Mouse (Mus musculus): ENCODE measurements around the gene Olfr45. TPM values are rescaled to one million over a fixed set of nuclear protein-coding genes. Genes with fewer than 3 reads are reported as not detected.
"Not testable (repeated sequence)": the region's sequence is repeated elsewhere in the genome, so short reads cannot be mapped to it uniquely, and the experiment has no call there.

The Olfr45 gene
- total RNA-seq (2021) = not detected
- long read RNA-seq, experiment 1 = 0 reads
- long read RNA-seq, experiment 2 = 0 reads

DNA sequence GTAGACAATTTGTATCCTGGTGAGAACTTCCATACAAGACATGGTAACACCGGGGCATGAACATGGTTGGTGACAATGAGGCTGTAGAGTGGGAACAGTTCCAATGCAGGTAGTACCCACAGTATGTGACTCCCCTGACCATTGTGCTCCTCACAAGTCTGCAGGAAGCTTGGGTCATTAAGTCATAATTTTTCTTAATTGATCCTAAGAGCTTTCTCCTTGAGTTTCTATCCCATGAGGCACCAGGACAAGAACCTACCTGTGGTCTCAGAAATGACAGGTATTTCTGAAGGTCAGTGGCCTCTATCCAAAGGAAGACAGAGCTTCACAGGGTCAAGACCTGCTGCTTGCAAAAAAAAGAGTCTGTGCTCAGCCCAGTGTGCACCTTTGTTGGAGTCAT is at the start of gene Olfr45:
TSS of gene Olfr45 (plus strand) at position 301 of the 400 bp plus-strand sequence.
- intact Hi-C loops (cut with DNase I; ENCODE audit: low total_unique reads) = no loop called here

DNA sequence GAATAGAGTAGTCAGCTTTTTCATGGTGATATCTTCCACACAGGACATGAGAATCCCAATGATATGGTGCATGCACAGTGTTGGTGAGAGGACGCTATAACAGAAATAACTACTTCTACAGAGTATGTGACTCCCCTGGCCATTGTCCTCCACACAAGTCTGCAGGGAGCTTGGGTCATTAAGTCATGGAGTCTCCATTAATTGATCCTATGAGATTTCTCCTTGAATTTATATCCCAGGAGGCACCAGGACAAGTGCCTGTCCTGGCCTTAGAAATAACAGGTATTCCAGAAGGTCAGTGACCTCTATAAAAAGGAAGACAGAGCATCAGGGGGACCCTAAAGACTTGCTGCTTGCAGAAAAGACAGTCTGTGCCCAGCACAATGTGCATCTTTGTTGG is 35.6 kb upstream of the Olfr45 start, which contains the start of gene Olfr53:
TSS of gene Olfr53 (plus strand) at position 301 of the 400 bp plus-strand sequence.
- intact Hi-C loops (cut with DNase I; ENCODE audit: low total_unique reads) = no loop called here
- no peak for DNase-seq

More for the DNA sequence above, at the start of gene Olfr45:
- no peak for DNase-seq

DNA sequence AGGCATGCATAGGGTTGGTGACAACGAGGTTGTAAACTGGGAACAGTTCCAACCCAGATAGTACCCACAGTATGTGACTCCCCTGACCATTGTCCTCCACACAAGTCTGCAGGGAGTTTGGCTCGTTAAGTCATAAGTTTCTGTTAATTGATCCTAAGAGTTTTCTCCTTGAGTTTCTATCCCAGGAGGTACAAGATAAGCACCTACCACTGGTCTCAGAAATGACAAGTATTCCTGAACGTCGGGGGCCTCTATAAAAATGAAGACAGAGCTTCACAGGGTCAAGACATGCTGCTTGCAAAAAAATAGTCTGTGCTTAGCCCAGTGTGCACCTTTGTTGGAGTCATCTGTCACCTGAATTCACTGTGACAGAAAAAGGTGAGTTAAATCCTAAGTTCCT is 22.1 kb upstream of the Olfr45 start, which contains the start of gene Olfr539:
TSS of gene Olfr539 (plus strand) at position 301 of the 400 bp plus-strand sequence.
- intact Hi-C loops (cut with DNase I; ENCODE audit: low total_unique reads) = no loop called here

DNA sequence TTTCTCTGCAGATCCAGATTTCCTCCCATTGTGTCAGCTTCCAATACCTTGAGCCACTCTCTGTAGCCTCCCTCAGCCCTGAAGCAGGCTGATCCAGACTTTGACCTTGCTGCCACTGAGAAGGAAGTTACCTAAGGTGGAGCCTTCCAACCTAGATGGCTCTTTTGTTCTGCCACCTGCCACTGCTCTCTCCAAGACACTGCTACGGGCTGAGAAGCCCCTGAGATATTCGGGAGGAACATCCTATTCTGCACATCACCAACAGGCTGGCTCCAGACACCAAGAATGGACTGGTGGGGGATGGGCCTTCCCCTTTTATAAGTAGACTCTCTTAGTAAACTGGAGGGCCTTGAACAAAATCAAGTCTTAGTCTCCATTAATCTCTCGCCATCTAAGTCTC is 11.1 kb upstream of the Olfr45 start:
- DNase-seq; intact Hi-C loops (cut with DNase I; ENCODE audit: low total_unique reads): not testable (repeated sequence)

More for the DNA sequence above, 22.1 kb upstream of the Olfr45 start, which contains the start of gene Olfr539:
- no peak for DNase-seq

DNA sequence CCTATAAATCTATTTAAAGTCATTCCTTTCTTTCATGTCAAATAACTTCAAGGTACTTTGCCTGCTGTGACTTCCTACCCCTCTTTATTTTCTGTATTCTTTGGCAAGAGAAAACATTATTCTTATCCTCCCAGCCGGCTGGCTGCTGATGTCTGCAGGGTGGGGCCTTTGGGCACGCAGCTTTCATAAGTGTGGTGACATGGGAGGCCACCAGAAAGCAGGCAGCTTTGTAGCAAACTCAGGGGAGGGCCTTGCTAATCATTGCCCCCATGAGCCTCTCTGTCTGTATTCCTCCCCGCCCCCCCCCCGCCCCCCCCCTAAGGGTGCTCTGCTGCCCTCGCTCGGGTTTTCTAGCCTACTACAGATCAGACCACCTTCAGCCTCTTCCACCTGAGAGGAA is 5.9 kb upstream of the Olfr45 start:
- no peak for DNase-seq
- intact Hi-C loops (cut with DNase I; ENCODE audit: low total_unique reads) = no loop called here

DNA sequence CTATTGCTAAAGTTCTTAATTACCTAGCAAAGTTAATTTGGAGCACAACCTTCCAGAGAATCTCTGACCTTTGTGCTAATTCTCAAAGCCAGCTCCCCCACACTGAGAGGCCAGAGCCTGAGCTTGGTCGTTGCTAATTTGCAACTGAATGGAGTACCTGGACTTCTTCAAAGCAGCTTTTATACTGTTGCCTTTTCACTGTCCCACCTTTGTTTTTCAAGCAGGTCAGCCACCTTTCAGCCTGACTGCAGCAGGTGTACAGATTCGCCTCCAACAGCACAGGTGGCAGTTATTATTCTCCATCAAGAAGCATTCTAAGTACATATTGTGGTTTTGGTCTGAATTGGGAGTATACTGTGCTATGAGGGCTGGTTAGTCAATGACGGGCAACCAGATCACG is 2.2 kb upstream of the Olfr45 start:
- intact Hi-C loops (cut with DNase I; ENCODE audit: low total_unique reads); DNase-seq: not testable (repeated sequence)

DNA sequence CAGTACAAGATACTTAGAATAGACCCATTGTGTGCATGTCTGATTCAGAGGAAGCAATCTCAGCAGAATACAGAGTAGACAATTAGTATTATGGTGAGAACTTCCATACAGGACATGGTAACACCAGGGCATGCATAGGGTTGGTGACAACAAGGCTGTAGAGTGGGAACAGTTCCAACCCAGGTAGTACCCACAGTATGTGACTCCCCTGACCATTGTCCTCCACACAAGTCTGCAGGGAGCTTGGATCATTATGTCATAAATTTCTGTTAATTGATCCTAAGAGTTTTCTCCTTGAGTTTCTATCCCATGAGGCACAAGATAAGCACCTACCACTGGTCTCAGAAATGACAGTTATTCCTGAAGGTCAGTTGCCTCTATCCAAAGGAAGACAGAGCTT is 15.2 kb downstream of the Olfr45 start, which contains the start of gene Olfr541:
TSS of gene Olfr541 (plus strand) at position 301 of the 400 bp plus-strand sequence.
- intact Hi-C loops (cut with DNase I; ENCODE audit: low total_unique reads) = no loop called here
- no peak for DNase-seq

DNA sequence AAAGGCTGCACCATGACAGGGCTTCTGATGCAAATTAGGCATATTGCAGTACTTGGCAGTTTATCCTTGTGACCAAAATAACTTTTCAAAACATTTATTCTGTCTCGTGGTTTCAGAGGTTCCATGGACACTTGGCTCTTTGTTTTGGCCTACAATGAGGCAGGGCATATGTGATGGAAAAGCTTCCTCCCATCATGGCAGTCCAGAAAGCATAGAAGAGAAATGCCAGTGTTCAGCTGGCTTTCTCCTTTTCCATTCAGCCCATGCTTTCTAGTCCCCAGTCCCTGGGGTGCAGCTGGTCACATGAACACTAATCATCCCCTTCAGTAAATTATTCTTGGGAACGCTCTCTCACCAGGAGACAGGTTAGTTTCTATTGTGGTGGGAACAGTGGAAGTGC is 24.6 kb downstream of the Olfr45 start:
- intact Hi-C loops (cut with DNase I; ENCODE audit: low total_unique reads) = no loop called here

DNA sequence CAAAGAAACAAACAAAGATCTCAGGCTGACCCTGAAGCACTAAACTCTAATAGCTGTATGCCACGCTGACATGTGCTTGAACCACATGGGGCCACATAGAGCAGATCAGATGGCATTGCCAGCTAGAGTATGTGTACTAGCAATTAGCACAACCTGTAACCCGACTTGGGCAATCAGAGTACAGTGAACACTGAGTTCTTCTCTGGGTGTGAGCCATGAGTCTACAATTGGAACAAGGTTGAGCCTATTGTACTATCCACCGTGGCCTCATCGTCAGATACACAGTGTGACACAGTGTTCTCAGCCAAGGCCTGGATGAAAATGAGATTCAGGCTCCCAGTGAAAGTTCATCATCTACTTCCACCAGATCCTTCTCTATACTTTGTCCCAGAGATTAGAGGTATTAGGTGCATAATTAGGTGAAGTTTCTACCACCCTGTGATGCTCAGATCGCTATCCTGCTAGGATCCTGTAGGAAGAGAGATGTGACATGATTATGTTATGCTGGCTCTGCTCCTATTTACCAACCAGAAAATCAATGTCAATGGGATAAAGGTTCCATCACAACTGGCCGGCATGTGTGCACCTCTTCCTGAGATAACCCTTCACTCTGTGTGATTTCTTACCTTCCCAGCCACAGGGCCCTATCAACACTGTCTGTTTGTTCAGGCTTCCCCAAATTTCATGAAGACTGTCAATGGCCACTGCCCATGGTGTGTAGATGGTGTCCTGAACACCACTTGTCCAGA is 26.0 kb downstream of the Olfr45 start:
- DNase-seq = no peak
- intact Hi-C loops (cut with DNase I; ENCODE audit: low total_unique reads) = no loop called here

More for the DNA sequence above, 24.6 kb downstream of the Olfr45 start:
- no peak for DNase-seq

DNA sequence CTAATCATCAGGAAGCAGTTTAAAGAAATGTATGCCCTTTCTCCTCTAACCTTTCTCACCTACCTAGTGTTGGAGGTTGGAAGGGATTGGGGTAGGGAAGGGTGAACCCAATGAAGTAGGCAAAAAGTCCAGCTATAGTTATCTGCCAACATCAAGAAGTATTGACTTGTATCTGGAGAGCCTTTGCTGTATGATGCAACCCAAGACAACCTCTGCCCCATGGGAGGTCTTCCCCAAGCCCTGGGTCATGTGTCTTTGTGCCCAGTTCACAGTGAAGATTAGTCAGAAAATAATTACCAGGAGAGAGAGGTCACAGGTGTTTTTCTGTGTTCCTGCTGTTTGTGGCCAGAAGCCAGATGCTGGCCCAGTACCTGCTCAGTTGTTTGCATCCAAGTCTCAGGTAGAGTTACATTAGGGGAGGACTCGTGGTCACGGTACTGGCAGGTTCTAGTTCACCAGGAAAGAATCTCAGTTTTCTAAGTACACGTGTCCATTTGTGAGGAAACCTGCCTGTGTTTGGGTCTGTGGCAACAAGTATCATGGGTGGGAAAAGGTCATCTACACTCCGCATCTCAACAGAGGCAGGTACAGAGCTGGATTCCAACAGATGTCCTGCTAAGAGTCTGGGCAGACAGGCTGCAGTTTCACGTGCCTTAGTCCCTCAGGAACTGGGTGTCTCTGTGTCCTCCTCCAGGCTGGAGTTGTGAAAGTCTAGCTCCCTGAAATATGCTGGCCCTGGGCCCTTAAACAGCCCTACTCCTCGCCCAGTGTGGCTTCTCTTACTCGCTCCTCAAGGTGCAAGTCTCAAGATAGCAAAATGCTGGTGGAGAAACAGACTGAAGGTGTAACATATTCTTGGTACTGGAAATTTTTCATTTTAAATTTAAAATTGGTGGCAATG is 35.7 kb downstream of the Olfr45 start:
- DNase-seq = no peak

DNA sequence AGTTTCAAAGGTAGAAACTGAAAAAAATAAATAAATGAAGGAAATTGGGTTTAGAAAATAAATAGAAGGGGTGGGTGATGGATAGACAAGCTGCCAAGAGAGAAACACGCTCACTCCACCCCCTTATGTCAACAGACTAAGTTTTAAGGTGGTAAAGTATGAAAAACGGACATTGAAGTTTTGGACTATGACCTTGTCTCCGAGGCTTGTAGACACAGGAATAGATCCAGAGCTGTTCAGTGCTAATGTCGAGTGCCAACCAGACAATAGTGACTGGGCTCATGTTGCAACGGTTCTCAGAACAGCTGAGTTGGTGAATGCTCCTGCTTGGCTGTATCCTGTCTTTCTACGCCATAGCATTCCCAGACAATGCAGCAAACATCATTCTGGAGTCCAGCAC is 39.3 kb downstream of the Olfr45 start:
- intact Hi-C loops (cut with DNase I; ENCODE audit: low total_unique reads) = no loop called here
- DNase-seq = no peak

More for the DNA sequence above, 35.7 kb downstream of the Olfr45 start:
- intact Hi-C loops (cut with DNase I; ENCODE audit: low total_unique reads) = no loop called here

DNA sequence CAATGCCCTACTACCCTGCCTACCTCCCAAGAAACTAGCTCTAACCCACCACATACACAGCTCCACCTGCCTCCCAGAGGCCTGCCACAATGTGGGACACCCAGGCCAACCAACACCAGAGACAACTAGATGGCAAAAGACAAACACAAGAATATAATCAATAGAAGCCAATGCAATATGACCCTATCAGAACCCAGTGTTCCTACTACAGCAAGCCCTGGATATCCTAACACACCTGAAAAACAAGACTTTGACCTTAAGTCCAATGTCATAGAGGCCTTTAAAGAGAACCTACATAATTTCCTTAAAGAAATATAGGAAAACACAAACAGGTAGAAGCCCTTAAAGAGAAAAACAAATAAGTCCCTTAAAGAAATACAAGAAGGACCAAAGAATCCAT is 43.8 kb downstream of the Olfr45 start:
- intact Hi-C loops (cut with DNase I; ENCODE audit: low total_unique reads) = no loop called here
- no peak for DNase-seq

DNA sequence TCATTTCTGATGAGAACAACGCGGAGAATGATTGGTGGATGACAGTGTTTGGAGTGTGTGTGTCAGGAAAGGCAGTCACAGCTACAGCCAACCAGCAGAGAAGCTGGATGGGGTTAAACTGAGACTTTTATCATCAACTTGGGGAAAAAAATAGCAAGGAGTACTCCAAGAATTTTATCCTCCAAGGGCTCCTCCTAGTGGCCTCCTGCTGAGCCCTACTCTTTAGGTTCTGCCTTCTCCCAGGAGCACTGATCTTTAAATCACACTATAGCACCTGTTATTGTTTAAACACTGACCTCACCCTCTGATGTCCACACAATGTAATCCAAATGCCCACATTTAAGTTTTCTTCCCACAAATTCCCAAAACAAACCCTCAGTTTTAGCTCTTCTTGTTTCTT is 51.4 kb downstream of the Olfr45 start:
- DNase-seq = no peak
- intact Hi-C loops (cut with DNase I; ENCODE audit: low total_unique reads) = no loop called here

Other genes starting within 250 kb of the Olfr45 start
- gene Olfr533, start 218.6 kb upstream of the Olfr45 start, total RNA-seq (2021) = not detected
- not detected for gene Olfr535, start 197.7 kb upstream of the Olfr45 start, total RNA-seq (2021)
- gene Olfr536, start 174.6 kb upstream of the Olfr45 start, total RNA-seq (2021) = not detected
- gene Olfr538, start 114.1 kb upstream of the Olfr45 start, total RNA-seq (2021) = not detected
- gene Olfr46, start 80.7 kb upstream of the Olfr45 start, total RNA-seq (2021) = not detected
- not detected for gene Olfr61, start 53.0 kb upstream of the Olfr45 start, total RNA-seq (2021)
- not detected for gene Olfr53, start 35.5 kb upstream of the Olfr45 start, total RNA-seq (2021)
- gene Olfr539, start 22.0 kb upstream of the Olfr45 start, total RNA-seq (2021) = not detected
- gene Olfr541, start 15.3 kb downstream of the Olfr45 start, total RNA-seq (2021) = not detected
- gene Cyp2e1, start 81.8 kb downstream of the Olfr45 start, total RNA-seq (2021) = under 1 TPM; 0.21 to 0.33 TPM
- gene Syce1, start 105.9 kb downstream of the Olfr45 start, total RNA-seq (2021) = not detected
- gene Zfp941, start 140.2 kb downstream of the Olfr45 start, total RNA-seq (2021) = not detected
- gene Urah, start 153.1 kb downstream of the Olfr45 start, total RNA-seq (2021) = not detected
- gene Scgb1c1, start 163.6 kb downstream of the Olfr45 start, total RNA-seq (2021) = not detected
- gene Odf3, start 165.9 kb downstream of the Olfr45 start, total RNA-seq (2021) = not detected
- gene Gm45785, start 174.4 kb downstream of the Olfr45 start, total RNA-seq (2021) = not detected
- 10 to 100 TPM; 13.9 to 16.2 TPM for gene Ric8a, start 175.0 kb downstream of the Olfr45 start, total RNA-seq (2021)
- gene Bet1l, start 175.6 kb downstream of the Olfr45 start, total RNA-seq (2021) = 10 to 100 TPM in 1 of 2 experiments, 1 to 10 TPM in 1; 8.3 to 11.1 TPM
- 10 to 100 TPM; 93.5 to 94.2 TPM for gene Psmd13, start 200.0 kb downstream of the Olfr45 start, total RNA-seq (2021)
- gene Sirt3, start 200.4 kb downstream of the Olfr45 start, total RNA-seq (2021) = 10 to 100 TPM; 19.5 to 24.7 TPM
- gene Cox8b, start 218.5 kb downstream of the Olfr45 start, total RNA-seq (2021) = 1,000 to 10,000 TPM; 1,269 to 1,458 TPM
- not detected for gene Nlrp6, start 239.0 kb downstream of the Olfr45 start, total RNA-seq (2021)